8 mouse cellular contexts compared by ENCODE assay signal in the genomic region with DNA sequence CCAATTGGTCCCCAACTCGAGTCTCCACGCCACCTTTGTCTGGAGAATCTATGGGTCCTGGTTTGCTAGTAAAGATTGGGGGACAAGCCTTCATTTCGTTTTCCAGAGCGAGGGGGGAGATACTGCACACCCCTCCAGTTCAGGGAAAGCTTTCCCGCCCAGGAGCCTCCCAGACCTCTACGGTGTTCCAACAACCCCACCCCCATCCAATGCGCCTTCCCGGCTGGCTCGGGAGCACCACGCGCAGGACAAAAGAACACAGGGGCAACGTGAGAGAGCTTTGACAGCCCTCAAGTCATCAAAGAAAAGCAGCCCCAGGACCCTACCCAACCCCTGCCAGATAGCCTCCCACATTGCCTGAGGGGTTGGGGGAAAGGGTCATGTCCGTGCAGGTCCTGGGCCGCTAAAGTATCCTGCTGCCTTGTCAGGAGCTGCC. TPM values are rescaled to one million over a fixed set of nuclear protein-coding genes. Genes with fewer than 3 reads are reported as not detected.
A peak's percentile ranks its signal among the peaks of the same experiment; 100 is the strongest.
DNase-seq lines count a peak whose midpoint lies in the region; ATAC-seq and TF ChIP-seq lines count a peak whose summit lies in the region.

No protein-coding gene starts in this region.

- H3K27me3 ChIP-seq in spleen, adult 2 months (ENCODE audit: control insufficient read depth, insufficient read depth, low read length) = peaks cover 14% of the 10 kb centered on the region
- H3K27me3 ChIP-seq in kidney, postnatal 0 days (ENCODE audit: insufficient read depth, low read length) = no peaks in the 10 kb centered on the region

- no peak overlapping the region for H3K27ac ChIP-seq in spleen, adult 2 months (ENCODE audit: insufficient read depth, low read length)
- peak overlapping the region; percentile 85 for H3K27ac ChIP-seq in kidney, postnatal 0 days

- WGBS in spleen, adult 2 months = 7% methylated on average over 14 of the region's 14 CpGs
- 1% methylated on average over 14 of the region's 14 CpGs for WGBS in kidney, postnatal 0 days

- peak overlapping the region; percentile 47; the same call in 1 of the 2 replicates for H3K4me3 ChIP-seq in spleen, adult 2 months (ENCODE audit: extremely low read depth, insufficient read depth, insufficient read length)
- peak overlapping the region; percentile 48 for H3K4me3 ChIP-seq in kidney, postnatal 0 days (replicated peaks; ENCODE audit: low read depth, low read length)

- peak overlapping the region; percentile 94 for H3K4me2 ChIP-seq in kidney, postnatal 0 days (ENCODE audit: low read length)

- no peak for TF ChIP-seq POLR2A in spleen, adult 2 months (IDR thresholded peaks at IDR 0.05; ENCODE audit: low read depth, low read length)

- no peaks in the 10 kb centered on the region for H3K36me3 ChIP-seq in spleen, adult 2 months (ENCODE audit: control insufficient read depth, insufficient read depth, low read length)
- no peaks in the 10 kb centered on the region for H3K36me3 ChIP-seq in kidney, postnatal 0 days (ENCODE audit: insufficient read depth, low read length)

- H3K9me3 ChIP-seq in kidney, postnatal 0 days (replicated peaks; ENCODE audit: low read length) = no peaks in the 10 kb centered on the region

- peak overlapping the region; percentile 38 for H3K9ac ChIP-seq in kidney, postnatal 0 days (ENCODE audit: low read depth, low read length)

- TF ChIP-seq CTCF in spleen, adult 2 months (IDR thresholded peaks at IDR 0.05; ENCODE audit: extremely low read depth, insufficient read depth, insufficient read length, insufficient replicate concordance) = no peak
- TF ChIP-seq CTCF in kidney, postnatal 0 days (IDR thresholded peaks at IDR 0.05; ENCODE audit: low read depth) = no peak

- peaks cover 2% of the 10 kb centered on the region; the same call in 1 of the 2 replicates for H3K4me1 ChIP-seq in spleen, adult 2 months (ENCODE audit: control insufficient read depth, insufficient read depth, insufficient read length)
- no peaks in the 10 kb centered on the region for H3K4me1 ChIP-seq in kidney, postnatal 0 days (replicated peaks; ENCODE audit: insufficient read depth, low read length)

- no peak for ATAC-seq in CD4-positive, CD25-positive, alpha-beta regulatory T cell, adult 4 months
- ATAC-seq in kidney, postnatal 0 days (replicated peaks; ENCODE audit: low FRiP score, low read depth) = no peak; the same call in 1 of the 2 replicates

- peak; percentile 4 for DNase-seq in CD4-positive, CD25-positive, alpha-beta regulatory T cell, adult 2 months (ENCODE audit: low read depth, low spot score)
- DNase-seq in spleen, adult 2 months (ENCODE audit: low read depth in 1 of 2, low spot score in 2 of 2) = no peak
- DNase-seq in spleen, adult 12 weeks (ENCODE audit: low spot score) = no peak
- peak; percentile 18 for DNase-seq in gastrocnemius, postnatal 25 days
- peak; percentile 64 for DNase-seq in kidney, postnatal 0 days (ENCODE audit: low spot score)
- DNase-seq in mesoderm, embryonic 11.5 days (ENCODE audit: low read depth, low spot score) = peak; percentile 68
- DNase-seq in yolk sac, embryonic 10.5 days (ENCODE audit: low spot score) = peak; percentile 46

RNA-seq across cellular contexts. Expression of a gene that starts 1.2 kb away (rescaled TPM):
- 1 to 10 TPM in 1 of 2 experiments, under 1 TPM in 1; 0.20 to 1.2 TPM for polyA plus RNA-seq in CD4-positive, CD25-positive, alpha-beta regulatory T cell, adult 4 months (2017; shearing (Covaris generic))
- polyA plus RNA-seq in spleen, adult 2 months (2012; rRNA removed) = 0.40 and 1.0 TPM in 2 replicates
- 10 to 100 TPM in 1 of 2 experiments, 1 to 10 TPM in 1; 8.0 to 10.7 TPM for total RNA-seq in gastrocnemius, postnatal 25 days (2021)
- polyA plus RNA-seq in kidney, postnatal 0 days (2015; fragmentation: Nextera tagmentation; extraction: Ambion mirVana) = 36.8 and 37.1 TPM in 2 replicates

Comparison
In these comparisons a context has a peak if more than half of its experiments do, and no peak if none do; other contexts are left out.
1. DNase-seq: peak in CD4-positive, CD25-positive, alpha-beta regulatory T cell, adult 2 months (single experiment), gastrocnemius, postnatal 25 days (single experiment), kidney, postnatal 0 days (single experiment), mesoderm, embryonic 11.5 days (single experiment) and yolk sac, embryonic 10.5 days (single experiment); none in spleen, adult 2 months (0 of 2) and spleen, adult 12 weeks (single experiment).
2. RNA of a gene that starts 1.2 kb away (polyA plus RNA-seq): 36.8 to 37.1 TPM in kidney, postnatal 0 days; 0.20 to 1.2 TPM in CD4-positive, CD25-positive, alpha-beta regulatory T cell, adult 4 months and 0.40 to 1.0 TPM in spleen, adult 2 months; every median in the first group is over 10 times any median in the second.